Mouse (Mus musculus) hindbrain, postnatal 0 days (tissue): ENCODE data around the gene Grb10. TPM values are rescaled to one million over a fixed set of nuclear protein-coding genes. Genes with fewer than 3 reads are reported as not detected.

Experiments
- ATAC-seq: fragments of 200-750 bp; cut with Nextera tagmentation; 2 replicates; pipeline ENCODE4 v1.8.0; 2017; ENCODE audit warnings: mild to moderate bottlenecking, moderate TSS enrichment, moderate library complexity
- DNase-seq: peaks from one replicate; pipeline ENCODE4 v3.0.0-alpha.2; 2015; ENCODE audit warnings: low spot score
- H3K27ac ChIP-seq: fragments of 300-500 bp; sonication (generic); 2 replicates; pipeline ENCODE4 v1.5.1; 2014; ENCODE audit warnings: mild to moderate bottlenecking
- H3K27me3 ChIP-seq: fragments of 300-500 bp; sonication (generic); 2 replicates; pipeline ENCODE4 v1.6.1; 2014; ENCODE audit warnings: low read length, mixed read lengths; ENCODE audit not compliant: insufficient read depth
- H3K36me3 ChIP-seq: fragments of 300-500 bp; sonication (generic); 2 replicates; pipeline ENCODE4 v1.6.1; 2014; ENCODE audit warnings: low read length, mixed read lengths; ENCODE audit not compliant: insufficient read depth
- H3K4me1 ChIP-seq: fragments of 300-500 bp; sonication (generic); 2 replicates; pipeline ENCODE4 v1.6.1; 2014; ENCODE audit warnings: antibody characterized with exemption, low read length, mixed read lengths; ENCODE audit not compliant: insufficient read depth
- H3K4me2 ChIP-seq: fragments of 300-500 bp; sonication (generic); 2 replicates; pipeline ENCODE4 v1.6.1; 2014; ENCODE audit warnings: low read depth, mild to moderate bottlenecking, low read length, moderate library complexity, mixed read lengths
- H3K4me3 ChIP-seq: fragments of 300-500 bp; sonication (generic); 2 replicates; pipeline ENCODE4 v1.5.1; 2014; ENCODE audit warnings: low read length
- H3K9ac ChIP-seq: fragments of 300-500 bp; sonication (generic); replicated peaks from 2 replicates; pipeline ENCODE4 v1.6.1; 2014; ENCODE audit warnings: mild to moderate bottlenecking, low read length, moderate library complexity, mixed read lengths
- H3K9me3 ChIP-seq: fragments of 300-500 bp; sonication (generic); 2 replicates; pipeline ENCODE4 v1.6.1; 2016; ENCODE audit warnings: low read length, mixed read lengths
- CTCF ChIP-seq: IDR thresholded peaks from 2 replicates; pipeline ENCODE4 v1.5.1; 2016; ENCODE audit warnings: antibody characterized with exemption, control low read depth, low read depth
- WGBS: fragments of 180-500 bp; shearing (Covaris S2); extraction: QIAGEN DNeasy Blood & Tissue Kit; methylation state at CpG from one replicate; pipeline ENCODE4 v1.1.7; 2014; 5-methylcytosine and 5-hydroxymethylcytosine counted together
- polyA plus RNA-seq: library from polyadenylated mRNA; unstranded; fragments of >200 nt; fragmentation: Nextera tagmentation; extraction: Ambion mirVana; gene quantifications from 2 replicates; pipeline ENCODE4 v1.2.1, GENCODE M21; 2015
- total RNA-seq: library from RNA; depleted of rRNA; stranded (reverse); fragments of >200 nt; gene quantifications from 2 replicates; pipeline ENCODE4 v1.2.3, GENCODE M21; 2014

Gene Grb10
- total and polyA plus RNA-seq, 2 experiments from 2014 or later = 48.7 to 111 TPM

- Histone ChIP-seq H3K4me1 (no peaks in the 10 kb centered on the region), H3K27me3 (no peaks in the 10 kb centered on the region), H3K4me2 (no peak overlapping the region), H3K36me3 (peaks cover 17% of the 10 kb centered on the region), H3K9me3 (no peaks in the 10 kb centered on the region), H3K9ac (no peak overlapping the region), H3K4me3 (no peak overlapping the region), H3K27ac (no peak overlapping the region)
- 43% methylated on average over 11 of the region's 11 CpGs for WGBS
- DNase-seq (no peak), ATAC-seq (0 out of 2 replicates have a peak, but pooled peaks have one; percentile 35)
- no peak for TF ChIP-seq CTCF
These were observed 106.2 kb downstream of the Grb10 start for GRCm38 (mm10) chr11:11932102-11932789.

GRCm38 (mm10) chr11:11931688-11932087, 106.8 kb downstream of the Grb10 start:
- Histone ChIP-seq H3K4me2 (no peak overlapping the region), H3K4me1 (no peaks in the 10 kb centered on the region), H3K9ac (no peak overlapping the region), H3K36me3 (peaks cover 17% of the 10 kb centered on the region), H3K9me3 (no peaks in the 10 kb centered on the region), H3K27me3 (no peaks in the 10 kb centered on the region), H3K27ac (no peak overlapping the region), H3K4me3 (no peak overlapping the region)
- TF ChIP-seq CTCF = no peak
- WGBS = 40% methylated on average over 5 of the region's 5 CpGs
- ATAC-seq = no peak
- DNase-seq = no peak

GRCm38 (mm10) chr11:11930527-11930926, 108.0 kb downstream of the Grb10 start:
- WGBS = 92% methylated on average over 11 of the region's 11 CpGs
- ATAC-seq = no peak
- H3K27ac ChIP-seq = no peak overlapping the region

GRCm38 (mm10) chr11:11929059-11929458, 109.4 kb downstream of the Grb10 start:
- Histone ChIP-seq H3K9me3 (no peaks in the 10 kb centered on the region), H3K27me3 (no peaks in the 10 kb centered on the region), H3K9ac (no peak overlapping the region), H3K4me1 (no peaks in the 10 kb centered on the region), H3K27ac (no peak overlapping the region), H3K4me2 (no peak overlapping the region), H3K36me3 (peaks cover 4% of the 10 kb centered on the region; the same call in 1 of the 2 replicates), H3K4me3 (no peak overlapping the region)
- 98% methylated on average over 3 of the region's 3 CpGs for WGBS
- no peak for ATAC-seq
- DNase-seq = no peak
- TF ChIP-seq CTCF = no peak

More at GRCm38 (mm10) chr11:11930527-11930926, 108.0 kb downstream of the Grb10 start:
- no peak overlapping the region for H3K4me3 ChIP-seq
- no peaks in the 10 kb centered on the region for H3K4me1 ChIP-seq
- H3K36me3 ChIP-seq = peaks cover 5% of the 10 kb centered on the region; the same call in 1 of the 2 replicates
- no peaks in the 10 kb centered on the region for H3K27me3 ChIP-seq
- no peak overlapping the region for H3K9ac ChIP-seq
- H3K9me3 ChIP-seq = no peaks in the 10 kb centered on the region
- no peak for DNase-seq
- no peak overlapping the region for H3K4me2 ChIP-seq
- no peak for TF ChIP-seq CTCF

- Histone ChIP-seq H3K9ac (no peak overlapping the region), H3K4me3 (no peak overlapping the region), H3K27me3 (no peaks in the 10 kb centered on the region), H3K4me1 (no peaks in the 10 kb centered on the region), H3K27ac (no peak overlapping the region), H3K9me3 (no peaks in the 10 kb centered on the region), H3K4me2 (no peak overlapping the region), H3K36me3 (peaks cover 4% of the 10 kb centered on the region; the same call in 1 of the 2 replicates)
- 94% methylated on average over 2 of the region's 2 CpGs for WGBS
- ATAC-seq = no peak
- no peak for TF ChIP-seq CTCF
- DNase-seq = no peak
These were observed 109.9 kb downstream of the Grb10 start for GRCm38 (mm10) chr11:11928586-11928985.

GRCm38 (mm10) chr11:11923900-11924299, 114.6 kb downstream of the Grb10 start:
- Histone ChIP-seq H3K4me3 (no peak overlapping the region), H3K9ac (no peak overlapping the region), H3K36me3 (no peaks in the 10 kb centered on the region), H3K9me3 (no peaks in the 10 kb centered on the region), H3K27ac (no peak overlapping the region), H3K4me2 (no peak overlapping the region), H3K27me3 (no peaks in the 10 kb centered on the region), H3K4me1 (no peaks in the 10 kb centered on the region)
- DNase-seq (no peak), ATAC-seq (no peak)
- WGBS = 26% methylated on average over 3 of the region's 3 CpGs
- no peak for TF ChIP-seq CTCF

- TF ChIP-seq CTCF = no peak
- Histone ChIP-seq H3K36me3 (no peaks in the 10 kb centered on the region), H3K27me3 (no peaks in the 10 kb centered on the region), H3K9me3 (no peaks in the 10 kb centered on the region), H3K27ac (no peak overlapping the region), H3K4me3 (no peak overlapping the region), H3K4me2 (no peak overlapping the region), H3K9ac (no peak overlapping the region), H3K4me1 (no peaks in the 10 kb centered on the region)
- no peak for DNase-seq
- no peak for ATAC-seq
- WGBS = 91% methylated on average over 3 of the region's 3 CpGs
These were observed 115.1 kb downstream of the Grb10 start for GRCm38 (mm10) chr11:11923345-11923744.
